Mouse (Mus musculus): ENCODE measurements around the gene Adgrl1. TPM values are rescaled to one million over a fixed set of nuclear protein-coding genes. Genes with fewer than 3 reads are reported as not detected.

The Adgrl1 gene
- polyA plus RNA-seq, 1 experiment, result 95.4 TPM

- H3K27ac ChIP-seq (ENCODE audit: insufficient read depth, low read length), result no peak overlapping the region
- H3K4me1 ChIP-seq (ENCODE audit: control insufficient read depth, insufficient read depth, low read length), result no peaks in the 10 kb centered on the region
These were observed 16.1 kb downstream of the Adgrl1 start for GRCm38 (mm10) chr8:83916015-83916414.

GRCm38 (mm10) chr8:83917566-83917965 is 17.7 kb downstream of the Adgrl1 start:
- no peaks in the 10 kb centered on the region for H3K4me1 ChIP-seq (ENCODE audit: control insufficient read depth, insufficient read depth, low read length)
- no peak overlapping the region for H3K4me3 ChIP-seq (ENCODE audit: insufficient read depth, low read length)
- no peak overlapping the region for H3K27ac ChIP-seq (ENCODE audit: insufficient read depth, low read length)
- no peak for TF ChIP-seq POLR2A (IDR thresholded peaks at IDR 0.05; ENCODE audit: low read depth, low read length)
- no peak for TF ChIP-seq CTCF (IDR thresholded peaks at IDR 0.05; ENCODE audit: borderline replicate concordance, insufficient read depth, low read length)

More at GRCm38 (mm10) chr8:83916015-83916414, 16.1 kb downstream of the Adgrl1 start:
- H3K4me3 ChIP-seq (ENCODE audit: insufficient read depth, low read length), result no peak overlapping the region
- TF ChIP-seq CTCF (IDR thresholded peaks at IDR 0.05; ENCODE audit: borderline replicate concordance, insufficient read depth, low read length) (no peak), POLR2A (IDR thresholded peaks at IDR 0.05; ENCODE audit: low read depth, low read length) (no peak)

GRCm38 (mm10) chr8:83921558-83921957 is 21.7 kb downstream of the Adgrl1 start:
- Histone ChIP-seq H3K4me1 (ENCODE audit: control insufficient read depth, insufficient read depth, low read length) (no peaks in the 10 kb centered on the region), H3K4me3 (ENCODE audit: insufficient read depth, low read length) (no peak overlapping the region)
- TF ChIP-seq POLR2A (IDR thresholded peaks at IDR 0.05; ENCODE audit: low read depth, low read length) (no peak), CTCF (IDR thresholded peaks at IDR 0.05; ENCODE audit: borderline replicate concordance, insufficient read depth, low read length) (no peak)

GRCm38 (mm10) chr8:83922727-83923126 is 22.8 kb downstream of the Adgrl1 start:
- no peak for TF ChIP-seq CTCF (IDR thresholded peaks at IDR 0.05; ENCODE audit: borderline replicate concordance, insufficient read depth, low read length)
- no peak for TF ChIP-seq POLR2A (IDR thresholded peaks at IDR 0.05; ENCODE audit: low read depth, low read length)
- Histone ChIP-seq H3K4me3 (ENCODE audit: insufficient read depth, low read length) (no peak overlapping the region), H3K27ac (ENCODE audit: insufficient read depth, low read length) (no peak overlapping the region), H3K4me1 (ENCODE audit: control insufficient read depth, insufficient read depth, low read length) (no peaks in the 10 kb centered on the region)

More at GRCm38 (mm10) chr8:83921558-83921957, 21.7 kb downstream of the Adgrl1 start:
- H3K27ac ChIP-seq (ENCODE audit: insufficient read depth, low read length), result no peak overlapping the region

GRCm38 (mm10) chr8:83924585-83924984 is 24.7 kb downstream of the Adgrl1 start:
- TF ChIP-seq POLR2A (IDR thresholded peaks at IDR 0.05; ENCODE audit: low read depth, low read length) (no peak), CTCF (IDR thresholded peaks at IDR 0.05; ENCODE audit: borderline replicate concordance, insufficient read depth, low read length) (no peak)
- no peak overlapping the region for H3K27ac ChIP-seq (ENCODE audit: insufficient read depth, low read length)
- no peak overlapping the region for H3K4me3 ChIP-seq (ENCODE audit: insufficient read depth, low read length)
- H3K4me1 ChIP-seq (ENCODE audit: control insufficient read depth, insufficient read depth, low read length), result no peaks in the 10 kb centered on the region

- no peaks in the 10 kb centered on the region for H3K4me1 ChIP-seq (ENCODE audit: control insufficient read depth, insufficient read depth, low read length)
- H3K27ac ChIP-seq (ENCODE audit: insufficient read depth, low read length), result no peak overlapping the region
- no peak overlapping the region for H3K4me3 ChIP-seq (ENCODE audit: insufficient read depth, low read length)
- no peak for TF ChIP-seq CTCF (IDR thresholded peaks at IDR 0.05; ENCODE audit: borderline replicate concordance, insufficient read depth, low read length)
- TF ChIP-seq POLR2A (IDR thresholded peaks at IDR 0.05; ENCODE audit: low read depth, low read length), result no peak
These were observed 26.4 kb downstream of the Adgrl1 start for GRCm38 (mm10) chr8:83926266-83926665.

- Histone ChIP-seq H3K4me1 (ENCODE audit: control insufficient read depth, insufficient read depth, low read length) (no peaks in the 10 kb centered on the region), H3K27ac (ENCODE audit: insufficient read depth, low read length) (no peak overlapping the region), H3K4me3 (ENCODE audit: insufficient read depth, low read length) (no peak overlapping the region)
- TF ChIP-seq CTCF (IDR thresholded peaks at IDR 0.05; ENCODE audit: borderline replicate concordance, insufficient read depth, low read length) (no peak), POLR2A (IDR thresholded peaks at IDR 0.05; ENCODE audit: low read depth, low read length) (no peak)
These were observed 34.3 kb downstream of the Adgrl1 start for GRCm38 (mm10) chr8:83934222-83934621.

GRCm38 (mm10) chr8:83934994-83935393 is 35.1 kb downstream of the Adgrl1 start:
- TF ChIP-seq POLR2A (IDR thresholded peaks at IDR 0.05; ENCODE audit: low read depth, low read length) (no peak), CTCF (IDR thresholded peaks at IDR 0.05; ENCODE audit: borderline replicate concordance, insufficient read depth, low read length) (no peak)
- no peaks in the 10 kb centered on the region for H3K4me1 ChIP-seq (ENCODE audit: control insufficient read depth, insufficient read depth, low read length)
- H3K4me3 ChIP-seq (ENCODE audit: insufficient read depth, low read length), result no peak overlapping the region
- H3K27ac ChIP-seq (ENCODE audit: insufficient read depth, low read length), result no peak overlapping the region

- no peak for TF ChIP-seq CTCF (IDR thresholded peaks at IDR 0.05; ENCODE audit: borderline replicate concordance, insufficient read depth, low read length)
- no peak overlapping the region for H3K27ac ChIP-seq (ENCODE audit: insufficient read depth, low read length)
- no peak overlapping the region for H3K4me3 ChIP-seq (ENCODE audit: insufficient read depth, low read length)
- no peaks in the 10 kb centered on the region for H3K4me1 ChIP-seq (ENCODE audit: control insufficient read depth, insufficient read depth, low read length)
These were observed 35.5 kb downstream of the Adgrl1 start for GRCm38 (mm10) chr8:83935435-83935834.

GRCm38 (mm10) chr8:83937645-83938044 is 37.7 kb downstream of the Adgrl1 start:
- Histone ChIP-seq H3K27ac (ENCODE audit: insufficient read depth, low read length) (no peak overlapping the region), H3K4me1 (ENCODE audit: control insufficient read depth, insufficient read depth, low read length) (no peaks in the 10 kb centered on the region), H3K4me3 (ENCODE audit: insufficient read depth, low read length) (no peak overlapping the region)
- TF ChIP-seq POLR2A (IDR thresholded peaks at IDR 0.05; ENCODE audit: low read depth, low read length), result no peak
- TF ChIP-seq CTCF (IDR thresholded peaks at IDR 0.05; ENCODE audit: borderline replicate concordance, insufficient read depth, low read length), result no peak

- TF ChIP-seq CTCF (IDR thresholded peaks at IDR 0.05; ENCODE audit: borderline replicate concordance, insufficient read depth, low read length) (no peak), POLR2A (IDR thresholded peaks at IDR 0.05; ENCODE audit: low read depth, low read length) (no peak)
- Histone ChIP-seq H3K4me1 (ENCODE audit: control insufficient read depth, insufficient read depth, low read length) (no peaks in the 10 kb centered on the region), H3K4me3 (ENCODE audit: insufficient read depth, low read length) (no peak overlapping the region), H3K27ac (ENCODE audit: insufficient read depth, low read length) (no peak overlapping the region)
These were observed 38.4 kb downstream of the Adgrl1 start for GRCm38 (mm10) chr8:83938330-83938729.
